Mouse (Mus musculus) thymus, adult 2 months (tissue): ENCODE data around the gene Ces1d.

Source experiments
- CTCF ChIP-seq: fragments of 200-500 bp; IDR thresholded peaks from 2 replicates; pipeline ENCODE4 v1.5.1; 2012; ENCODE audit warnings: mild to moderate bottlenecking, control low read depth, low read length, moderate library complexity, borderline replicate concordance; ENCODE audit not compliant: control insufficient read depth, poor library complexity, insufficient read depth; ENCODE audit errors: extremely low read depth
- POLR2A ChIP-seq: fragments of 200-500 bp; IDR thresholded peaks from 2 replicates; pipeline ENCODE4 v1.6.1; 2012; ENCODE audit warnings: mild to moderate bottlenecking, low read length, control low read depth, moderate library complexity; ENCODE audit not compliant: control insufficient read depth, poor library complexity, insufficient read depth; ENCODE audit errors: extremely low read depth

DNA sequence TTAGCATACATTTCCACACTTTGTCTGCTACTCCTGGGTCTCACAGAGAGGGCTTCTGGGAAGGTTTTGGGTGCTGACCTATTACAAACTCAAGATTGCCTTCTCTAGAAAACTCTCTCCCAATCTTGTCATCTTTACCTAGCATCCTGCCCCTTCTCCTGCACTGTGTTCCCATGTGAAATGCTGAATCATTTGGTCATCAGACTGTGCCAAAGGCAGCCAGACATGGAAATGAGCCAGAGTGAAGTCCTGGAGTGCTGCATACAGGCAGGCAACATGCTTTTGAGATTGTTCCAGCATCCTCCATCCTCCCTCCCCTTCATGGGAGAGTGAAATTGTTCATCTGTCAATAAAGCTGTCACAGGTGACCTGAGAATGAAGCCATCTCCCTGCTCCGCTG is 46.2 kb downstream of the Ces1d start:
- TF ChIP-seq CTCF (no peak), POLR2A (no peak)
